In the genomic region with DNA sequence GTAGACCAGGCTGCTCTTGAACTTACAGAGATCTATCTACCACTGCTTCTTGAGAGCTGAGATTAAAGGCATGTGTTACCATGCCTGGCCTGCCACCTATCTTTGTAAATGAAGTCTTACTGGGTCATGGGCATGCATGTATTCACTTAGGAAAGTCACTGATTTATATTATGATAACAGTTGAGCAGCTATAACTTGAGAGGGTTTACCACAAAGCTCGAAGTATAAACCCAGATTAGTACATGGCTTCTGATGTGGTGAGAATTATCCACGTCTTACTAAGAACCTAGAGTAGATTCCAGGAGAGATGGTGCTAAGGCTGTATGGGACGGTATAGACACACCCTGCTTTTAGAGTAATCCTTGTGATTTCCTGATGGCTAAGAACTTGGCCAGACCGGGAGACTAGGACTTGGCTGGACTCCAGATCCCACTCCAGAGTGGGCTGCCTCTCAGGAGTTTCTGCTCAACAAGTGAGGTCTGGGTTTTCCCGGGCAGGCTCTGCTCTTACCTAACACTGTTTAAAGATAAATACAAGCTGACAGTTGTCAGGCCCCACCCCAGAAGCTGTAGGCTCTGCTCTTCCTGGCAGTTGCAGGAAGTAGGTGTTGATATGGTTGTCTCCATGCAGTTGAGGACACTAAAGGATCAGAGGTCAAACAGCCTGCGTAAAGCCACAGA, we compare ENCODE assay signal across 10 mouse cellular contexts. TPM values are rescaled to one million over a fixed set of nuclear protein-coding genes. Genes with fewer than 3 reads are reported as not detected.
A peak's percentile ranks its signal among the peaks of the same experiment; 100 is the strongest.
DNase-seq lines count a peak whose midpoint lies in the region; ATAC-seq and TF ChIP-seq lines count a peak whose summit lies in the region.
"Had no signal": no experiment of that assay in that cellular context is flagged by ENCODE, and none has a peak within 500 bp of the region (broad histone marks: within the 10 kb centered on the region; RNA-seq: fewer than 3 reads in every experiment).

No protein-coding gene starts in this region.

- no peaks in the 10 kb centered on the region for H3K79me2 ChIP-seq in heart, adult 2 months (replicated peaks; ENCODE audit: control insufficient read depth, insufficient read depth, low read length)

- no peak overlapping the region; the same call in 1 of the 2 replicates for H3K4me2 ChIP-seq in heart, embryonic 12.5 days
- no peak overlapping the region for H3K4me2 ChIP-seq in limb, embryonic 14.5 days (replicated peaks; ENCODE audit: low read depth, low read length, severe bottlenecking)
- no peak overlapping the region for H3K4me2 ChIP-seq in forebrain, postnatal 0 days (ENCODE audit: low read depth)
- H3K4me2 ChIP-seq: hindbrain, embryonic 12.5 days had no signal

- H3K4me3 ChIP-seq in heart, embryonic 12.5 days = no peak overlapping the region
- no peak overlapping the region for H3K4me3 ChIP-seq in heart, adult 2 months
- no peak overlapping the region for H3K4me3 ChIP-seq in limb, embryonic 14.5 days (replicated peaks; ENCODE audit: low read length)
- H3K4me3 ChIP-seq in forebrain, postnatal 0 days (ENCODE audit: low read depth, low read length) = no peak overlapping the region
- H3K4me3 ChIP-seq: hindbrain, embryonic 12.5 days had no signal

- intact Hi-C loops in heart, adult 2 months (cut with DNase I) = no loop called here
- intact Hi-C loops in left cerebral cortex, postnatal 4 days (cut with DNase I) = no loop called here

- WGBS in heart, embryonic 12.5 days = 27% methylated on average over 6 of the region's 6 CpGs
- WGBS in heart, adult 2 months = 32% methylated on average over 6 of the region's 6 CpGs
- WGBS in limb, embryonic 14.5 days = 50% methylated on average over 6 of the region's 6 CpGs
- 64% methylated on average over 6 of the region's 6 CpGs for WGBS in forebrain, postnatal 0 days

- no peak for DNase-seq in heart, adult 2 months
- DNase-seq in limb, embryonic 14.5 days (ENCODE audit: low spot score) = peak; percentile 62
- DNase-seq in forebrain, postnatal 0 days = no peak
- DNase-seq in left cerebral cortex, postnatal 4 days = no peak
- no peak for DNase-seq in right cerebral cortex, postnatal 14 days
- DNase-seq: cerebellum, adult 11-12 months had no signal

- H3K27ac ChIP-seq in heart, embryonic 12.5 days (ENCODE audit: poor library complexity, severe bottlenecking) = peak overlapping the region; percentile 53
- no peak overlapping the region for H3K27ac ChIP-seq in heart, adult 2 months
- H3K27ac ChIP-seq in limb, embryonic 14.5 days (replicated peaks; ENCODE audit: low read depth, low read length) = no peak overlapping the region
- no peak overlapping the region for H3K27ac ChIP-seq in forebrain, postnatal 0 days (ENCODE audit: low read depth, low read length)
- H3K27ac ChIP-seq: hindbrain, embryonic 12.5 days had no signal

- peak; percentile 76; the same call in 1 of the 2 replicates for ATAC-seq in heart, embryonic 12.5 days (ENCODE audit: insufficient number of reproducible peaks, low FRiP score)
- ATAC-seq in activated CD4-positive, CD25-positive, alpha-beta regulatory T cell, adult 4 months = peak; percentile 56
- no peak for ATAC-seq in limb, embryonic 14.5 days (ENCODE audit: low FRiP score, low read depth)
- ATAC-seq in megakaryocyte progenitor cell, adult 5-6 weeks (replicated peaks; ENCODE audit: poor library complexity) = peak; percentile 78
- ATAC-seq in forebrain, postnatal 0 days = no peak

- H3K36me3 ChIP-seq in heart, embryonic 12.5 days = no peaks in the 10 kb centered on the region
- H3K36me3 ChIP-seq in heart, adult 2 months (ENCODE audit: control insufficient read depth, insufficient read depth, low read length) = no peaks in the 10 kb centered on the region
- H3K36me3 ChIP-seq in limb, embryonic 14.5 days (ENCODE audit: control insufficient read depth, insufficient read depth, low read length) = no peaks in the 10 kb centered on the region
- no peaks in the 10 kb centered on the region for H3K36me3 ChIP-seq in forebrain, postnatal 0 days (ENCODE audit: insufficient read depth)
- H3K36me3 ChIP-seq: hindbrain, embryonic 12.5 days had no signal

- TF ChIP-seq EP300 in heart, adult 2 months (IDR thresholded peaks at IDR 0.05; ENCODE audit: insufficient read depth, low read depth, low read length) = no peak

- no peaks in the 10 kb centered on the region for H3K9me3 ChIP-seq in heart, embryonic 12.5 days (replicated peaks)
- no peaks in the 10 kb centered on the region for H3K9me3 ChIP-seq in limb, embryonic 14.5 days (ENCODE audit: control insufficient read depth, low read length)
- H3K9me3 ChIP-seq in forebrain, postnatal 0 days (ENCODE audit: low read length) = no peaks in the 10 kb centered on the region
- H3K9me3 ChIP-seq: hindbrain, embryonic 12.5 days had no signal

- TF ChIP-seq CTCF in heart, adult 2 months (IDR thresholded peaks at IDR 0.05) = no peak
- TF ChIP-seq CTCF in forebrain, postnatal 0 days (IDR thresholded peaks at IDR 0.05; ENCODE audit: low read depth) = no peak

- H3K4me1 ChIP-seq in heart, embryonic 12.5 days (replicated peaks) = peaks cover 18% of the 10 kb centered on the region
- peaks cover 3% of the 10 kb centered on the region for H3K4me1 ChIP-seq in heart, adult 2 months (ENCODE audit: control insufficient read depth, insufficient read depth, low read length)
- peaks cover 13% of the 10 kb centered on the region for H3K4me1 ChIP-seq in limb, embryonic 14.5 days (ENCODE audit: control insufficient read depth, insufficient read depth, low read length)
- H3K4me1 ChIP-seq in forebrain, postnatal 0 days (ENCODE audit: insufficient read depth) = no peaks in the 10 kb centered on the region
- H3K4me1 ChIP-seq: hindbrain, embryonic 12.5 days had no signal

- no peak for TF ChIP-seq POLR2A in heart, adult 2 months (IDR thresholded peaks at IDR 0.05; ENCODE audit: insufficient read depth, low read depth, low read length)
- no peak for TF ChIP-seq POLR2A in limb, embryonic 14.5 days (IDR thresholded peaks at IDR 0.05; ENCODE audit: borderline replicate concordance, extremely low read depth, insufficient read depth, insufficient read length)

- no peaks in the 10 kb centered on the region for H3K27me3 ChIP-seq in heart, embryonic 12.5 days (replicated peaks)
- H3K27me3 ChIP-seq in heart, adult 2 months (ENCODE audit: control insufficient read depth, insufficient read depth, low read length) = no peaks in the 10 kb centered on the region
- no peaks in the 10 kb centered on the region for H3K27me3 ChIP-seq in limb, embryonic 14.5 days (ENCODE audit: control insufficient read depth, insufficient read depth, low read length)
- H3K27me3 ChIP-seq in forebrain, postnatal 0 days (ENCODE audit: insufficient read depth, low read length) = no peaks in the 10 kb centered on the region
- H3K27me3 ChIP-seq: hindbrain, embryonic 12.5 days had no signal

- H3K9ac ChIP-seq in heart, embryonic 12.5 days = no peak overlapping the region
- no peak overlapping the region for H3K9ac ChIP-seq in heart, adult 2 months (ENCODE audit: low read depth, low read length)
- H3K9ac ChIP-seq in limb, embryonic 14.5 days (ENCODE audit: low read depth, low read length, severe bottlenecking) = no peak overlapping the region
- H3K9ac ChIP-seq in forebrain, postnatal 0 days = no peak overlapping the region
- H3K9ac ChIP-seq: hindbrain, embryonic 12.5 days had no signal

RNA-seq across cellular contexts. Expression of gene Slc25a25, which starts 13.1 kb away (rescaled TPM):
- 13.0 and 14.3 TPM in 2 replicates for polyA plus RNA-seq in heart, embryonic 12.5 days (2016; fragmentation: Nextera tagmentation; extraction: Ambion mirVana)
- total RNA-seq in heart, adult 2 months (2021) = 10 to 100 TPM in 1 of 2 experiments, 1 to 10 TPM in 1; 8.5 to 10.1 TPM
- 5.7 and 7.3 TPM in 2 replicates for polyA plus RNA-seq in heart, adult 2 months (2012; rRNA removed)
- polyA plus RNA-seq in activated CD4-positive, CD25-positive, alpha-beta regulatory T cell, adult 4 months (2017; shearing (Covaris generic)) = 1 to 10 TPM; 3.3 to 4.0 TPM
- polyA plus RNA-seq in limb, embryonic 14.5 days (2012; rRNA removed) = 17.4 and 19.2 TPM in 2 replicates
- 12.7 and 15.1 TPM in 2 replicates for polyA plus RNA-seq in limb, embryonic 14.5 days (2014; fragmentation: Nextera tagmentation; extraction: Ambion mirVana)
- total RNA-seq in megakaryocyte progenitor cell, adult 5-6 weeks (2015) = 5.2 and 6.4 TPM in 2 replicates
- 10.7 and 11.5 TPM in 2 replicates for total RNA-seq in megakaryocyte progenitor cell, adult 5-6 weeks (2017)
- 55.4 and 62.5 TPM in 2 replicates for total RNA-seq in forebrain, postnatal 0 days (2014; rRNA removed)
- 38.3 and 40.9 TPM in 2 replicates for polyA plus RNA-seq in forebrain, postnatal 0 days (2015; fragmentation: Nextera tagmentation; extraction: Ambion mirVana)
- 10 to 100 TPM; 47.9 to 50.8 TPM for total RNA-seq in left cerebral cortex, postnatal 4 days (2021)

RNA-seq across cellular contexts. Expression of gene Naif1, which starts 14.1 kb away (rescaled TPM):
- polyA plus RNA-seq in heart, embryonic 12.5 days (2016; fragmentation: Nextera tagmentation; extraction: Ambion mirVana) = 4.7 and 5.4 TPM in 2 replicates
- 1 to 10 TPM; 2.8 to 3.4 TPM for total RNA-seq in heart, adult 2 months (2021)
- 3.7 and 4.6 TPM in 2 replicates for polyA plus RNA-seq in heart, adult 2 months (2012; rRNA removed)
- 1 to 10 TPM; 5.2 TPM for polyA plus RNA-seq in activated CD4-positive, CD25-positive, alpha-beta regulatory T cell, adult 4 months (2017; shearing (Covaris generic))
- polyA plus RNA-seq in limb, embryonic 14.5 days (2012; rRNA removed) = 4.5 and 5.1 TPM in 2 replicates
- polyA plus RNA-seq in limb, embryonic 14.5 days (2014; fragmentation: Nextera tagmentation; extraction: Ambion mirVana) = 4.2 and 5.4 TPM in 2 replicates
- 1.5 and 1.9 TPM in 2 replicates for total RNA-seq in megakaryocyte progenitor cell, adult 5-6 weeks (2015)
- total RNA-seq in megakaryocyte progenitor cell, adult 5-6 weeks (2017) = 3.5 TPM in 2 replicates
- 3.8 and 4.5 TPM in 2 replicates for total RNA-seq in forebrain, postnatal 0 days (2014; rRNA removed)
- 2.4 and 3.9 TPM in 2 replicates for polyA plus RNA-seq in forebrain, postnatal 0 days (2015; fragmentation: Nextera tagmentation; extraction: Ambion mirVana)
- 1 to 10 TPM; 3.1 to 4.0 TPM for total RNA-seq in left cerebral cortex, postnatal 4 days (2021)

Comparison
In these comparisons a context has a peak if more than half of its experiments do, and no peak if none do; other contexts are left out.
1. ATAC-seq: peak in heart, embryonic 12.5 days (single experiment), activated CD4-positive, CD25-positive, alpha-beta regulatory T cell, adult 4 months (single experiment) and megakaryocyte progenitor cell, adult 5-6 weeks (single experiment); none in limb, embryonic 14.5 days (single experiment) and forebrain, postnatal 0 days (single experiment).